In genomic region chr4:46527558-46527926, GRCm38 (mm10) we compare ENCODE assay signal across 9 mouse cellular contexts. TPM values are rescaled to one million over a fixed set of nuclear protein-coding genes. Genes with fewer than 3 reads are reported as not detected.
A peak's percentile ranks its signal among the peaks of the same experiment; 100 is the strongest.
DNase-seq lines count a peak whose midpoint lies in the region; ATAC-seq lines count a peak whose summit lies in the region.
"Had no signal": no experiment of that assay in that cellular context is flagged by ENCODE, and none has a peak within 500 bp of the region (broad histone marks: within the 10 kb centered on the region; RNA-seq: fewer than 3 reads in every experiment).

No protein-coding gene starts in this region.

- H3K4me1 ChIP-seq in heart, embryonic 12.5 days (replicated peaks): peaks cover 8% of the 10 kb centered on the region
- no peaks in the 10 kb centered on the region for H3K4me1 ChIP-seq in kidney, embryonic 14.5 days (ENCODE audit: control insufficient read depth, insufficient read depth, low read length)
- H3K4me1 ChIP-seq in midbrain, embryonic 14.5 days (ENCODE audit: control insufficient read depth, insufficient read depth, low read length): no peaks in the 10 kb centered on the region

- peaks cover 39% of the 10 kb centered on the region for H3K27me3 ChIP-seq in heart, embryonic 12.5 days (replicated peaks)
- H3K27me3 ChIP-seq in kidney, embryonic 14.5 days (ENCODE audit: control insufficient read depth, insufficient read depth, low read length): no peaks in the 10 kb centered on the region
- H3K27me3 ChIP-seq in midbrain, embryonic 14.5 days (ENCODE audit: control insufficient read depth, insufficient read depth, low read length): 0 out of 2 replicates have a peak, but pooled peaks cover under 1% of the 10 kb centered on the region

- ATAC-seq in heart, embryonic 12.5 days (ENCODE audit: insufficient number of reproducible peaks, low FRiP score): peak; percentile 87
- ATAC-seq in erythroid progenitor cell, adult 5-6 weeks (replicated peaks; ENCODE audit: low FRiP score, poor library complexity, severe bottlenecking): peak; percentile 78
- peak; percentile 53; the same call in 1 of the 2 replicates for ATAC-seq in kidney, embryonic 14.5 days (ENCODE audit: low FRiP score, low TSS enrichment)
- ATAC-seq in midbrain, embryonic 14.5 days (ENCODE audit: low FRiP score, low TSS enrichment): no peak

- peak overlapping the region; percentile 66 for H3K9ac ChIP-seq in heart, embryonic 12.5 days
- no peak overlapping the region for H3K9ac ChIP-seq in kidney, embryonic 14.5 days (ENCODE audit: low read depth, low read length)
- H3K9ac ChIP-seq in midbrain, embryonic 14.5 days (replicated peaks; ENCODE audit: low read length): no peak overlapping the region

- DNase-seq in heart, adult 8-10 months (ENCODE audit: low spot score): no peak
- no peak for DNase-seq in midbrain, embryonic 14.5 days
- no peak for DNase-seq in right cerebral cortex, postnatal 4 days
- DNase-seq in gastrocnemius, postnatal 4 days (ENCODE audit: low spot score in 2 of 2): no peak
- DNase-seq in ovary, postnatal 36 days (ENCODE audit: low spot score): no peak

- peaks cover under 1% of the 10 kb centered on the region; the same call in 1 of the 2 replicates for H3K9me3 ChIP-seq in heart, embryonic 12.5 days (replicated peaks)
- H3K9me3 ChIP-seq in kidney, embryonic 14.5 days (ENCODE audit: control insufficient read depth, low read length): no peaks in the 10 kb centered on the region
- H3K9me3 ChIP-seq in midbrain, embryonic 14.5 days (ENCODE audit: control insufficient read depth, low read length): no peaks in the 10 kb centered on the region

- H3K4me3 ChIP-seq in heart, embryonic 12.5 days: peak overlapping the region; percentile 47
- peak overlapping the region; percentile 21 for H3K4me3 ChIP-seq in kidney, embryonic 14.5 days (ENCODE audit: low read length)
- H3K4me3 ChIP-seq in midbrain, embryonic 14.5 days (replicated peaks; ENCODE audit: low read depth, low read length): no peak overlapping the region

- H3K36me3 ChIP-seq in heart, embryonic 12.5 days: no peaks in the 10 kb centered on the region
- no peaks in the 10 kb centered on the region for H3K36me3 ChIP-seq in kidney, embryonic 14.5 days (ENCODE audit: control insufficient read depth, insufficient read depth, low read length)
- H3K36me3 ChIP-seq in midbrain, embryonic 14.5 days (ENCODE audit: control insufficient read depth, insufficient read depth, low read length): no peaks in the 10 kb centered on the region

- peak overlapping the region; percentile 91 for H3K4me2 ChIP-seq in heart, embryonic 12.5 days
- peak overlapping the region; percentile 46 for H3K4me2 ChIP-seq in kidney, embryonic 14.5 days (replicated peaks; ENCODE audit: low read depth, low read length)
- peak overlapping the region; percentile 39 for H3K4me2 ChIP-seq in midbrain, embryonic 14.5 days (ENCODE audit: low read length)

- H3K27ac ChIP-seq in heart, embryonic 12.5 days (ENCODE audit: poor library complexity, severe bottlenecking): peak overlapping the region; percentile 6; the same call in 1 of the 2 replicates
- no peak overlapping the region for H3K27ac ChIP-seq in kidney, embryonic 14.5 days (ENCODE audit: low read depth, low read length)
- no peak overlapping the region for H3K27ac ChIP-seq in midbrain, embryonic 14.5 days (replicated peaks; ENCODE audit: low read depth, low read length)
- H3K27ac ChIP-seq: macrophage had no signal

- WGBS in heart, embryonic 12.5 days: 4% methylated on average over 6 of the region's 7 CpGs
- WGBS in kidney, embryonic 14.5 days: under 1% methylated on average over 7 of the region's 7 CpGs
- WGBS in midbrain, embryonic 14.5 days: 2% methylated on average over 7 of the region's 7 CpGs

RNA-seq across cellular contexts. Expression of gene Trim14, which starts 8.4 kb away (rescaled TPM):
- 0.78 and 1.5 TPM in 2 replicates for polyA plus RNA-seq in heart, embryonic 12.5 days (2016; fragmentation: Nextera tagmentation; extraction: Ambion mirVana)
- total RNA-seq in heart, adult 8-10 months (2022): 1 to 10 TPM; 1.6 to 2.5 (median 2.1) TPM
- total RNA-seq in erythroid progenitor cell, adult 5-6 weeks (2015; ENCODE audit: low replicate concordance): 2.5 and 2.9 TPM in 2 replicates
- 9.2 TPM in 1 of 2 replicates, not detected in the other for total RNA-seq in erythroid progenitor cell, adult 5-6 weeks (2017; ENCODE audit: low replicate concordance)
- polyA plus RNA-seq in kidney, embryonic 14.5 days (2014; fragmentation: Nextera tagmentation; extraction: Ambion mirVana): 1.4 and 1.8 TPM in 2 replicates
- polyA plus RNA-seq in midbrain, embryonic 14.5 days (2014; fragmentation: Nextera tagmentation; extraction: Ambion mirVana): 0.96 and 2.4 TPM in 2 replicates
- total RNA-seq in gastrocnemius, postnatal 4 days (2021): 1 to 10 TPM; 1.5 to 3.1 TPM

RNA-seq across cellular contexts. Expression of gene Nans, which starts 38.5 kb away (rescaled TPM):
- polyA plus RNA-seq in heart, embryonic 12.5 days (2016; fragmentation: Nextera tagmentation; extraction: Ambion mirVana): 62.2 and 68.3 TPM in 2 replicates
- 10 to 100 TPM; 12.1 to 16.8 (median 15.6) TPM for total RNA-seq in heart, adult 8-10 months (2022)
- 25.6 and 32.4 TPM in 2 replicates for total RNA-seq in erythroid progenitor cell, adult 5-6 weeks (2015; ENCODE audit: low replicate concordance)
- 22.1 and 29.0 TPM in 2 replicates for total RNA-seq in erythroid progenitor cell, adult 5-6 weeks (2017; ENCODE audit: low replicate concordance)
- polyA plus RNA-seq in kidney, embryonic 14.5 days (2014; fragmentation: Nextera tagmentation; extraction: Ambion mirVana): 64.0 and 65.8 TPM in 2 replicates
- polyA plus RNA-seq in midbrain, embryonic 14.5 days (2014; fragmentation: Nextera tagmentation; extraction: Ambion mirVana): 47.3 and 47.5 TPM in 2 replicates
- 10 to 100 TPM; 54.0 to 60.9 TPM for total RNA-seq in gastrocnemius, postnatal 4 days (2021)

Comparison
In these comparisons a context has a peak if more than half of its experiments do, and no peak if none do; other contexts are left out.
1. H3K4me2 ChIP-seq: peak in every context shown above with its lines; median percentile 91 in heart, embryonic 12.5 days; 46 in kidney, embryonic 14.5 days; 39 in midbrain, embryonic 14.5 days.